Mouse (Mus musculus) forebrain, embryonic 10.5 days (tissue): ENCODE results near the gene Lypd6b. TPM values are rescaled to one million over a fixed set of nuclear protein-coding genes. Genes with fewer than 3 reads are reported as not detected.

Source experiments
- DNase-seq: peaks from one replicate; pipeline ENCODE4 v3.0.0-alpha.2; 2017; ENCODE audit warnings: low spot score; ENCODE audit errors: extremely low spot score
- H3K27ac ChIP-seq: fragments of 300-500 bp; sonication (generic); 2 replicates; pipeline ENCODE4 v1.5.1; 2016; ENCODE audit warnings: mild to moderate bottlenecking
- H3K27me3 ChIP-seq: fragments of 300-500 bp; sonication (generic); 2 replicates; pipeline ENCODE4 v1.6.1; 2016; ENCODE audit warnings: mild to moderate bottlenecking; ENCODE audit not compliant: poor library complexity, severe bottlenecking
- H3K36me3 ChIP-seq: fragments of 300-500 bp; sonication (generic); replicated peaks from 2 replicates; pipeline ENCODE4 v1.6.1; 2016; ENCODE audit warnings: mild to moderate bottlenecking, moderate library complexity
- H3K4me1 ChIP-seq: fragments of 300-500 bp; sonication (generic); 2 replicates; pipeline ENCODE4 v1.6.1; 2016
- H3K4me3 ChIP-seq: fragments of 300-500 bp; sonication (generic); 2 replicates; pipeline ENCODE4 v1.5.1; 2016; ENCODE audit warnings: mild to moderate bottlenecking, moderate library complexity
- H3K9me3 ChIP-seq: fragments of 300-500 bp; sonication (generic); 2 replicates; pipeline ENCODE4 v1.6.1; 2016; ENCODE audit warnings: mild to moderate bottlenecking, moderate library complexity
- WGBS: fragments of 180-500 bp; shearing (Covaris S2); methylation state at CpG from one replicate; pipeline ENCODE4 v1.1.7; 2016; 5-methylcytosine and 5-hydroxymethylcytosine counted together
- polyA plus RNA-seq: library from polyadenylated mRNA; unstranded; fragments of >200 nt; fragmentation: Nextera tagmentation; extraction: Ambion mirVana; gene quantifications from 2 replicates; pipeline ENCODE4 v1.2.1, GENCODE M21; 2016

The Lypd6b gene
- polyA plus RNA-seq, 1 experiment from 2014 or later: 1.5 TPM

GRCm38 (mm10) chr2:49813151-49813550, 25.7 kb downstream of the Lypd6b start:
- DNase-seq: no peak
- WGBS: 78% methylated on average over 4 of the region's 4 CpGs
- Histone ChIP-seq H3K9me3 (no peaks in the 10 kb centered on the region), H3K4me1 (peaks cover 13% of the 10 kb centered on the region), H3K36me3 (no peaks in the 10 kb centered on the region), H3K27me3 (0 out of 2 replicates have a peak, but pooled peaks cover 3% of the 10 kb centered on the region), H3K4me3 (no peak overlapping the region), H3K27ac (no peak overlapping the region)

GRCm38 (mm10) chr2:49814011-49814410, 26.5 kb downstream of the Lypd6b start:
- Histone ChIP-seq H3K9me3 (no peaks in the 10 kb centered on the region), H3K4me1 (peaks cover 13% of the 10 kb centered on the region), H3K27me3 (0 out of 2 replicates have a peak, but pooled peaks cover 3% of the 10 kb centered on the region), H3K27ac (no peak overlapping the region), H3K4me3 (no peak overlapping the region), H3K36me3 (no peaks in the 10 kb centered on the region)
- WGBS: 83% methylated on average over 6 of the region's 6 CpGs
- no peak for DNase-seq

GRCm38 (mm10) chr2:49815696-49816320, 28.3 kb downstream of the Lypd6b start:
- Histone ChIP-seq H3K4me3 (no peak overlapping the region), H3K9me3 (no peaks in the 10 kb centered on the region), H3K36me3 (no peaks in the 10 kb centered on the region), H3K27ac (no peak overlapping the region), H3K27me3 (0 out of 2 replicates have a peak, but pooled peaks cover 3% of the 10 kb centered on the region), H3K4me1 (peaks cover 13% of the 10 kb centered on the region)
- 85% methylated on average over 3 of the region's 3 CpGs for WGBS
- DNase-seq: no peak

- 94% methylated on average over 5 of the region's 5 CpGs for WGBS
- H3K27ac ChIP-seq: no peak overlapping the region
- no peaks in the 10 kb centered on the region for H3K9me3 ChIP-seq
- H3K36me3 ChIP-seq: no peaks in the 10 kb centered on the region
- H3K4me1 ChIP-seq: peaks cover 8% of the 10 kb centered on the region
- H3K4me3 ChIP-seq: no peak overlapping the region
- H3K27me3 ChIP-seq: 0 out of 2 replicates have a peak, but pooled peaks cover 3% of the 10 kb centered on the region
- DNase-seq: no peak
Observed at GRCm38 (mm10) chr2:49816549-49816948, 29.1 kb downstream of the Lypd6b start.

- Histone ChIP-seq H3K9me3 (no peaks in the 10 kb centered on the region), H3K27ac (no peak overlapping the region), H3K36me3 (no peaks in the 10 kb centered on the region), H3K27me3 (0 out of 2 replicates have a peak, but pooled peaks cover 3% of the 10 kb centered on the region), H3K4me1 (peaks cover 2% of the 10 kb centered on the region; the same call in 1 of the 2 replicates), H3K4me3 (no peak overlapping the region)
- no peak for DNase-seq
- 93% methylated on average over 3 of the region's 3 CpGs for WGBS
Observed at GRCm38 (mm10) chr2:49817151-49817550, 29.7 kb downstream of the Lypd6b start.

GRCm38 (mm10) chr2:49818126-49818525, 30.6 kb downstream of the Lypd6b start:
- Histone ChIP-seq H3K36me3 (no peaks in the 10 kb centered on the region), H3K4me1 (no peaks in the 10 kb centered on the region), H3K27ac (no peak overlapping the region), H3K9me3 (no peaks in the 10 kb centered on the region), H3K4me3 (no peak overlapping the region), H3K27me3 (no peaks in the 10 kb centered on the region)
- WGBS: 90% methylated on average over 5 of the region's 5 CpGs
- DNase-seq: no peak

- 90% methylated on average over 1 of the region's 1 CpGs for WGBS
- Histone ChIP-seq H3K9me3 (no peaks in the 10 kb centered on the region), H3K4me1 (peaks cover 5% of the 10 kb centered on the region; the same call in 1 of the 2 replicates), H3K27me3 (no peaks in the 10 kb centered on the region), H3K36me3 (no peaks in the 10 kb centered on the region), H3K4me3 (no peak overlapping the region), H3K27ac (no peak overlapping the region)
- no peak for DNase-seq
Observed at GRCm38 (mm10) chr2:49822312-49822711, 34.8 kb downstream of the Lypd6b start.

- peaks cover 5% of the 10 kb centered on the region; the same call in 1 of the 2 replicates for H3K4me1 ChIP-seq
- no peaks in the 10 kb centered on the region for H3K27me3 ChIP-seq
- H3K36me3 ChIP-seq: no peaks in the 10 kb centered on the region
- no peak overlapping the region for H3K4me3 ChIP-seq
- no peak overlapping the region for H3K27ac ChIP-seq
- 63% methylated on average over 1 of the region's 1 CpGs for WGBS
- no peaks in the 10 kb centered on the region for H3K9me3 ChIP-seq
- no peak for DNase-seq
Observed at GRCm38 (mm10) chr2:49825588-49825987, 38.1 kb downstream of the Lypd6b start.

GRCm38 (mm10) chr2:49827756-49828155, 40.3 kb downstream of the Lypd6b start:
- no peaks in the 10 kb centered on the region for H3K9me3 ChIP-seq
- DNase-seq: no peak
- H3K4me3 ChIP-seq: no peak overlapping the region
- peaks cover 5% of the 10 kb centered on the region; the same call in 1 of the 2 replicates for H3K4me1 ChIP-seq
- 49% methylated on average over 4 of the region's 4 CpGs for WGBS
- no peak overlapping the region for H3K27ac ChIP-seq
- H3K36me3 ChIP-seq: no peaks in the 10 kb centered on the region
- H3K27me3 ChIP-seq: no peaks in the 10 kb centered on the region

- WGBS: 93% methylated on average over 3 of the region's 3 CpGs
- no peak overlapping the region for H3K4me3 ChIP-seq
- H3K27me3 ChIP-seq: no peaks in the 10 kb centered on the region
- no peaks in the 10 kb centered on the region for H3K36me3 ChIP-seq
- no peak overlapping the region for H3K27ac ChIP-seq
- H3K9me3 ChIP-seq: no peaks in the 10 kb centered on the region
- H3K4me1 ChIP-seq: peaks cover 5% of the 10 kb centered on the region; the same call in 1 of the 2 replicates
- no peak for DNase-seq
Observed at GRCm38 (mm10) chr2:49830369-49830768, 42.9 kb downstream of the Lypd6b start.

- Histone ChIP-seq H3K4me1 (peaks cover 2% of the 10 kb centered on the region), H3K27me3 (no peaks in the 10 kb centered on the region), H3K27ac (no peak overlapping the region), H3K4me3 (no peak overlapping the region), H3K9me3 (no peaks in the 10 kb centered on the region), H3K36me3 (no peaks in the 10 kb centered on the region)
- 83% methylated on average over 9 of the region's 9 CpGs for WGBS
- DNase-seq: no peak
Observed at GRCm38 (mm10) chr2:49832277-49832803, 44.9 kb downstream of the Lypd6b start.

GRCm38 (mm10) chr2:49837454-49838059, 50.1 kb downstream of the Lypd6b start:
- H3K27me3 ChIP-seq: no peaks in the 10 kb centered on the region; the same call in 1 of the 2 replicates
- peak; percentile 23 for DNase-seq
- WGBS: 67% methylated on average over 12 of the region's 12 CpGs
- H3K9me3 ChIP-seq: no peaks in the 10 kb centered on the region
- H3K36me3 ChIP-seq: no peaks in the 10 kb centered on the region
- H3K4me3 ChIP-seq: no peak overlapping the region
- 0 out of 2 replicates have a peak overlapping the region, but pooled peaks have one; percentile 8 for H3K27ac ChIP-seq
- peaks cover 21% of the 10 kb centered on the region for H3K4me1 ChIP-seq

GRCm38 (mm10) chr2:49838611-49839010, 51.1 kb downstream of the Lypd6b start:
- no peaks in the 10 kb centered on the region; the same call in 1 of the 2 replicates for H3K27me3 ChIP-seq
- no peaks in the 10 kb centered on the region for H3K9me3 ChIP-seq
- no peak overlapping the region for H3K27ac ChIP-seq
- DNase-seq: no peak
- no peak overlapping the region for H3K4me3 ChIP-seq
- H3K36me3 ChIP-seq: no peaks in the 10 kb centered on the region
- 78% methylated on average over 7 of the region's 7 CpGs for WGBS
- H3K4me1 ChIP-seq: peaks cover 21% of the 10 kb centered on the region
